Mouse (Mus musculus): ENCODE data around the gene Ltbp2. TPM values are rescaled to one million over a fixed set of nuclear protein-coding genes. Genes with fewer than 3 reads are reported as not detected.

Gene Ltbp2
- polyA plus RNA-seq, 1 experiment: 2.2 TPM

GRCm38 (mm10) chr12:84814663-84815325 lies 61.5 kb downstream of the Ltbp2 start:
- Histone ChIP-seq H3K4me1 (ENCODE audit: control insufficient read depth, insufficient read depth, low read length) (no peaks in the 10 kb centered on the region), H3K27me3 (replicated peaks; ENCODE audit: control insufficient read depth, insufficient read depth, low read length) (no peaks in the 10 kb centered on the region), H3K27ac (ENCODE audit: insufficient read depth, low read depth, low read length) (no peak overlapping the region), H3K4me3 (ENCODE audit: insufficient read depth, low read depth, low read length) (no peak overlapping the region), H3K36me3 (ENCODE audit: control insufficient read depth, insufficient read depth, low read length) (no peaks in the 10 kb centered on the region)
- WGBS: 73% methylated on average over 3 of the region's 3 CpGs
- TF ChIP-seq POLR2A (IDR thresholded peaks at IDR 0.05; ENCODE audit: low read depth, low read length): no peak
- no peak for TF ChIP-seq CTCF (conservative IDR thresholded peaks at IDR 0.05; ENCODE audit: insufficient read depth, insufficient read length, low read depth, low read length)
- DNase-seq: no peak

GRCm38 (mm10) chr12:84813773-84814172 lies 62.6 kb downstream of the Ltbp2 start:
- H3K27ac ChIP-seq (ENCODE audit: insufficient read depth, low read depth, low read length): no peak overlapping the region
- H3K4me1 ChIP-seq (ENCODE audit: control insufficient read depth, insufficient read depth, low read length): no peaks in the 10 kb centered on the region
- no peaks in the 10 kb centered on the region for H3K36me3 ChIP-seq (ENCODE audit: control insufficient read depth, insufficient read depth, low read length)
- WGBS: 61% methylated on average over 7 of the region's 7 CpGs
- no peak for TF ChIP-seq POLR2A (IDR thresholded peaks at IDR 0.05; ENCODE audit: low read depth, low read length)
- H3K27me3 ChIP-seq (replicated peaks; ENCODE audit: control insufficient read depth, insufficient read depth, low read length): no peaks in the 10 kb centered on the region
- no peak for DNase-seq
- no peak overlapping the region for H3K4me3 ChIP-seq (ENCODE audit: insufficient read depth, low read depth, low read length)

- Histone ChIP-seq H3K27me3 (replicated peaks; ENCODE audit: control insufficient read depth, insufficient read depth, low read length) (no peaks in the 10 kb centered on the region), H3K4me1 (ENCODE audit: control insufficient read depth, insufficient read depth, low read length) (no peaks in the 10 kb centered on the region), H3K4me3 (ENCODE audit: insufficient read depth, low read depth, low read length) (no peak overlapping the region), H3K27ac (ENCODE audit: insufficient read depth, low read depth, low read length) (no peak overlapping the region), H3K36me3 (ENCODE audit: control insufficient read depth, insufficient read depth, low read length) (no peaks in the 10 kb centered on the region)
- WGBS: 47% methylated on average over 3 of the region's 3 CpGs
- TF ChIP-seq POLR2A (IDR thresholded peaks at IDR 0.05; ENCODE audit: low read depth, low read length) (no peak), CTCF (conservative IDR thresholded peaks at IDR 0.05; ENCODE audit: insufficient read depth, insufficient read length, low read depth, low read length) (no peak)
- DNase-seq: peak; percentile 32
Measured at GRCm38 (mm10) chr12:84812004-84812403, 64.3 kb downstream of the Ltbp2 start.

GRCm38 (mm10) chr12:84811510-84811909 lies 64.8 kb downstream of the Ltbp2 start:
- no peaks in the 10 kb centered on the region for H3K4me1 ChIP-seq (ENCODE audit: control insufficient read depth, insufficient read depth, low read length)
- no peak overlapping the region for H3K27ac ChIP-seq (ENCODE audit: insufficient read depth, low read depth, low read length)
- DNase-seq: no peak
- no peak for TF ChIP-seq CTCF (conservative IDR thresholded peaks at IDR 0.05; ENCODE audit: insufficient read depth, insufficient read length, low read depth, low read length)
- TF ChIP-seq POLR2A (IDR thresholded peaks at IDR 0.05; ENCODE audit: low read depth, low read length): no peak
- WGBS: 57% methylated on average over 4 of the region's 4 CpGs
- H3K36me3 ChIP-seq (ENCODE audit: control insufficient read depth, insufficient read depth, low read length): no peaks in the 10 kb centered on the region
- H3K4me3 ChIP-seq (ENCODE audit: insufficient read depth, low read depth, low read length): no peak overlapping the region
- no peaks in the 10 kb centered on the region for H3K27me3 ChIP-seq (replicated peaks; ENCODE audit: control insufficient read depth, insufficient read depth, low read length)

GRCm38 (mm10) chr12:84810810-84811209 lies 65.5 kb downstream of the Ltbp2 start:
- DNase-seq: no peak
- TF ChIP-seq CTCF (conservative IDR thresholded peaks at IDR 0.05; ENCODE audit: insufficient read depth, insufficient read length, low read depth, low read length): no peak
- no peak for TF ChIP-seq POLR2A (IDR thresholded peaks at IDR 0.05; ENCODE audit: low read depth, low read length)
- Histone ChIP-seq H3K27me3 (replicated peaks; ENCODE audit: control insufficient read depth, insufficient read depth, low read length) (no peaks in the 10 kb centered on the region), H3K4me1 (ENCODE audit: control insufficient read depth, insufficient read depth, low read length) (no peaks in the 10 kb centered on the region), H3K27ac (ENCODE audit: insufficient read depth, low read depth, low read length) (no peak overlapping the region), H3K4me3 (ENCODE audit: insufficient read depth, low read depth, low read length) (no peak overlapping the region), H3K36me3 (ENCODE audit: control insufficient read depth, insufficient read depth, low read length) (no peaks in the 10 kb centered on the region)
- WGBS: 75% methylated on average over 1 of the region's 1 CpGs

- Histone ChIP-seq H3K4me3 (ENCODE audit: insufficient read depth, low read depth, low read length) (no peak overlapping the region), H3K36me3 (ENCODE audit: control insufficient read depth, insufficient read depth, low read length) (no peaks in the 10 kb centered on the region), H3K27me3 (replicated peaks; ENCODE audit: control insufficient read depth, insufficient read depth, low read length) (no peaks in the 10 kb centered on the region), H3K27ac (ENCODE audit: insufficient read depth, low read depth, low read length) (no peak overlapping the region), H3K4me1 (ENCODE audit: control insufficient read depth, insufficient read depth, low read length) (no peaks in the 10 kb centered on the region)
- TF ChIP-seq POLR2A (IDR thresholded peaks at IDR 0.05; ENCODE audit: low read depth, low read length) (no peak), CTCF (conservative IDR thresholded peaks at IDR 0.05; ENCODE audit: insufficient read depth, insufficient read length, low read depth, low read length) (no peak)
- WGBS: 65% methylated on average over 6 of the region's 6 CpGs
- no peak for DNase-seq
Measured at GRCm38 (mm10) chr12:84809033-84809432, 67.3 kb downstream of the Ltbp2 start.

GRCm38 (mm10) chr12:84807351-84807750 lies 69.0 kb downstream of the Ltbp2 start:
- no peaks in the 10 kb centered on the region for H3K4me1 ChIP-seq (ENCODE audit: control insufficient read depth, insufficient read depth, low read length)
- H3K4me3 ChIP-seq (ENCODE audit: insufficient read depth, low read depth, low read length): no peak overlapping the region
- DNase-seq: no peak
- H3K36me3 ChIP-seq (ENCODE audit: control insufficient read depth, insufficient read depth, low read length): no peaks in the 10 kb centered on the region
- no peak overlapping the region for H3K27ac ChIP-seq (ENCODE audit: insufficient read depth, low read depth, low read length)
- TF ChIP-seq POLR2A (IDR thresholded peaks at IDR 0.05; ENCODE audit: low read depth, low read length): no peak
- TF ChIP-seq CTCF (conservative IDR thresholded peaks at IDR 0.05; ENCODE audit: insufficient read depth, insufficient read length, low read depth, low read length): no peak
- no peaks in the 10 kb centered on the region for H3K27me3 ChIP-seq (replicated peaks; ENCODE audit: control insufficient read depth, insufficient read depth, low read length)
- 77% methylated on average over 13 of the region's 13 CpGs for WGBS
